Mouse (Mus musculus) monocyte, adult 5-6 weeks (primary cell): ENCODE data around the gene Ptpn1. TPM values are rescaled to one million over a fixed set of nuclear protein-coding genes. Genes with fewer than 3 reads are reported as not detected.

ENCODE experiments used
- ATAC-seq: fragments of 153-309, 156-312 bp; replicated peaks from 2 replicates; pipeline ENCODE4 v1.8.0; 2017; ENCODE audit warnings: mild to moderate bottlenecking; ENCODE audit not compliant: low TSS enrichment, insufficient number of reproducible peaks, severe bottlenecking, poor library complexity, low FRiP score
- total RNA-seq: library from RNA; stranded (forward); fragments of 200-1000, 200-491, 200-594 nt; gene quantifications from 3 replicates; pipeline ENCODE4 v1.2.3, GENCODE M21; 2017

Ptpn1 gene
- total RNA-seq, 1 experiment from 2014 or later, result 318 TPM

- ATAC-seq, result no peak
Observed at GRCm38 (mm10) chr2:167919081-167919480, 12.8 kb upstream of the Ptpn1 start.

- peak; percentile 6; the same call in 1 of the 2 replicates for ATAC-seq
Observed at GRCm38 (mm10) chr2:167920041-167920440, 11.8 kb upstream of the Ptpn1 start.

- no peak for ATAC-seq
Observed at GRCm38 (mm10) chr2:167920960-167921495, 10.8 kb upstream of the Ptpn1 start.

GRCm38 (mm10) chr2:167921823-167922222, 10.0 kb upstream of the Ptpn1 start:
- ATAC-seq, result peak; percentile 57

GRCm38 (mm10) chr2:167924011-167924410, 7.8 kb upstream of the Ptpn1 start:
- ATAC-seq, result no peak

GRCm38 (mm10) chr2:167924803-167925604, 6.9 kb upstream of the Ptpn1 start:
- ATAC-seq, result peak; percentile 74

- ATAC-seq, result peak; percentile 6
Observed at GRCm38 (mm10) chr2:167925841-167926800, 5.7 kb upstream of the Ptpn1 start.

- no peak for ATAC-seq
Observed at GRCm38 (mm10) chr2:167928002-167928526, 3.8 kb upstream of the Ptpn1 start.

- no peak for ATAC-seq
Observed at GRCm38 (mm10) chr2:167928972-167929371, 2.9 kb upstream of the Ptpn1 start.

- ATAC-seq, result no peak
Observed at GRCm38 (mm10) chr2:167930975-167931374, 882 bp upstream of the Ptpn1 start.

GRCm38 (mm10) chr2:167932727-167933231, 922 bp downstream of the Ptpn1 start:
- 0 out of 2 replicates have a peak, but pooled peaks have one; percentile 19 for ATAC-seq

- ATAC-seq, result no peak
Observed at GRCm38 (mm10) chr2:167933397-167933796, 1.5 kb downstream of the Ptpn1 start.

GRCm38 (mm10) chr2:167935956-167936355, 4.1 kb downstream of the Ptpn1 start:
- no peak for ATAC-seq

GRCm38 (mm10) chr2:167938786-167939185, 6.9 kb downstream of the Ptpn1 start:
- ATAC-seq, result no peak

- ATAC-seq, result no peak
Observed at GRCm38 (mm10) chr2:167939204-167939603, 7.3 kb downstream of the Ptpn1 start.

- ATAC-seq, result no peak
Observed at GRCm38 (mm10) chr2:167939632-167940399, 8.0 kb downstream of the Ptpn1 start.

GRCm38 (mm10) chr2:167940636-167941035, 8.8 kb downstream of the Ptpn1 start:
- ATAC-seq, result no peak

GRCm38 (mm10) chr2:167941320-167941719, 9.5 kb downstream of the Ptpn1 start:
- ATAC-seq, result no peak
